Mouse (Mus musculus) heart, adult 11 months (tissue): ENCODE results near the gene Tmem171.

ENCODE experiments used
- DNase-seq: peaks from one replicate; pipeline ENCODE4 v3.0.0; 2022

Gene Tmem171

GRCm38 (mm10) chr13:98638507-98639166 lies 56.0 kb downstream of the Tmem171 start:
- no peak for DNase-seq

GRCm38 (mm10) chr13:98637145-98637544 lies 57.5 kb downstream of the Tmem171 start, which contains the start of gene Tmem174:
Tmem174 (minus strand) TSS chr13:98637410.
- no peak for DNase-seq

- DNase-seq = peak; percentile 64
These were observed 58.1 kb downstream of the Tmem171 start for GRCm38 (mm10) chr13:98636571-98636970.
